Mouse (Mus musculus) cortical plate, adult 2 months (tissue): ENCODE data around the gene Arl4d.

ENCODE experiments used
- CTCF ChIP-seq: fragments of 200-500 bp; IDR thresholded peaks from 2 replicates; pipeline ENCODE4 v1.5.1; 2011; ENCODE audit warnings: mild to moderate bottlenecking, control low read depth, low read length; ENCODE audit not compliant: insufficient read depth; ENCODE audit errors: extremely low read depth
- POLR2A ChIP-seq: fragments of 200-500 bp; IDR thresholded peaks from 2 replicates; pipeline ENCODE4 v1.6.1; 2011; ENCODE audit warnings: mild to moderate bottlenecking, low read length, control low read depth; ENCODE audit not compliant: insufficient read depth; ENCODE audit errors: extremely low read depth

DNA sequence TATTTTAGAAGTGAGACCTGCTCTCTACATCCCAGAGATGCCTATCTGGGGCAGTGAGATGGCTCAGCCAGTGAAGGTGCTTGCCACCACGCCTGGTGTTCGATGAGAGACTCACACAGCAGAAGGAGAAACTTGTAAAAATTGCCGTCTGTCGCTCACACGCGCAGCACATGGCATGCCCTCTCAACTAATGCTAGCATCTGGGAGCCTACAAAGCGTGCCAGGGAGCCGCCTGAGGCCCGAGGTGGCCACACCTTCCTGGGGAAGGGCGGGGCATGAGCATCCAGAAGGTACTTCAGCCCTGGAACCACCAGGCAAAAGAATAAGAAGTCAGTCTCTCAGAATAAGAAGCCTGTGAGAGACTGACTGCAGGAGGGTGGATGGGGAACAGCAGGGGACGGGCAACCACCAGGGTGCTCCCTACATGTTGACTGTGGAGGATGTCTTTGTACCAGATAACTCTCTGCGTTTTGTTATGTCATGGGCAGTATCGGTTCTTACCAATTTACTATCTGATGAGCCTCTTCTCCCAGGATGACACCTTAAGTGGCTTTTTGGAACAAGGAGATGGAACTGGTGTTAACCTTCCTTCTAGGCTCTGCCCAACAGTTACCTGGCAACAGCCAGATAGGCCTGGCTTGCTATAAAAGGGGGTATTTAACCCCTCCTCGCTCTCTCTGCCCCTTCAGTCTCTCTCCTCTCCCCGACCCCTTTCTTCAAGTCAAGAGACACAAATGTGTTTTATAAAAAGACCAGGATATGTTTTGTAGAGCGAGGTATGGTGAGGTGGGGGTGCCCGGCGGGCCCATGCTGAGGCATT lies 48.2 kb upstream of the Arl4d start:
- TF ChIP-seq POLR2A (no peak), CTCF (no peak)
